Mouse (Mus musculus): ENCODE results near the gene Ctxn1. TPM values are rescaled to one million over a fixed set of nuclear protein-coding genes. Genes with fewer than 3 reads are reported as not detected.
A peak's percentile ranks its signal among the peaks of the same experiment; 100 is the strongest.

Gene Ctxn1
- polyA plus RNA-seq, 1 experiment from 2014 or later: 29.4 TPM

- Histone ChIP-seq H3K4me2 (ENCODE audit: low read length) (no peak overlapping the region), H3K4me1 (ENCODE audit: control insufficient read depth in 2 of 2, insufficient read depth in 2 of 2, low read length in 2 of 2) (peaks cover 0 to 3% of the 10 kb centered on the region in 2 experiments; a peak in 2 of 4 replicates), H3K27me3 (ENCODE audit: control insufficient read depth, insufficient read depth, low read length) (peaks cover 45% of the 10 kb centered on the region), H3K9ac (ENCODE audit: low read length) (no peak overlapping the region), H3K36me3 (ENCODE audit: control insufficient read depth, insufficient read depth, low read length) (no peaks in the 10 kb centered on the region), H3K27ac (replicated peaks in 1 of 2; ENCODE audit: control insufficient read depth in 1 of 2, insufficient read depth in 1 of 2, low read depth in 2 of 2, low read length in 2 of 2) (no peak overlapping the region), H3K9me3 (ENCODE audit: control insufficient read depth, low read length) (no peaks in the 10 kb centered on the region), H3K4me3 (ENCODE audit: control insufficient read depth in 1 of 2, insufficient read depth in 1 of 2, low read depth in 1 of 2, low read length in 2 of 2) (no peak overlapping the region)
- WGBS: 84% methylated on average over 3 of the region's 3 CpGs
- no peak for ATAC-seq (ENCODE audit: insufficient number of reproducible peaks, insufficient read depth, low FRiP score, low read depth)
Observed at GRCm38 (mm10) chr8:4219617-4220016, 39.5 kb downstream of the Ctxn1 start.

DNA sequence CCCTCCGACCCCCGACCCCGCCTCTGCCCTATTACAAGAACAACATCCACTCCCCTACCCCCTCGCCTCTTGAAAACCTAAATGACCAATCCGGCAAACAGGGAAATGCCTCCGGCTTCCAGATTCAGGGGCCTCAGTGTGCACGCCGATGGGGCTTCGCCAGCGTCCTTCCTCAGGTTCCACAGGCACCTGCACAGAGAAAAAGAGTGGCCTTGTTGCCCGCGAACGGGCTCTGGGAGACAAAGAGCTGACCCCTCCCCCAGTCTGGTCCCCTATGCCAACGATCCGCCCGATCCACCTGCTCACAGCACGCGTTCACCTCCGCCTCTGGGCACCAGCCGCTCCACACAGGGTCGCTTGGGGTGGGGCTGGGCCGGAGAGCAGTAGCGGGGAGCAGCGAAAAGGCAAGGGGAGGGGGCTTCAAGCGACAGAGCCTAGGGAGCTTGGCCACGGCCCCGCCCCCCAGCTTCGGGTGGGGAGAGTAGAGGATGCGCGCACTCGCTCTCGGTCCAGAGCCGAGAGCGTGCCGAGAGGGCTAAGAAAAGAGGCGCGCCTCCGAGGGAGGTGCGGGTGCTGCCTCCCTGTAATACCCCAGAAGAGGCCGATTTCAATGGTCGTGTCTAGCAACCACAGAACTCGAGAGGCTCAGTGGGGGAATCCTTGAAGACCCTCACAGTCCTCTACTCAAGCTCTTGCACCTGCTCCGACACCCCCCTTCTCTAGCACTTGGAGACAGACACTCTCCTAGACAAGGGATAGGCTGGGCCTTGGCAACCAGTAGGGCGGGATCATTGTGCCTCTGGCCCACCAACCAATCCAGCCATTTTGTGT, 42.1 kb downstream of the Ctxn1 start, which contains the start of gene Prr36:
Prr36 (minus strand) TSS at position 669 of the 831 bp plus-strand sequence.
- Histone ChIP-seq H3K9ac (ENCODE audit: low read length) (peak within 1 kb of the TSS; percentile 62), H3K36me3 (ENCODE audit: control insufficient read depth, insufficient read depth, low read length) (no peaks in the 10 kb centered on the region), H3K4me2 (ENCODE audit: low read length) (peak within 1 kb of the TSS; percentile 93), H3K4me3 (ENCODE audit: control insufficient read depth in 1 of 2, insufficient read depth in 1 of 2, low read depth in 1 of 2, low read length in 2 of 2) (peak within 1 kb of the TSS; percentile 52 to 59), H3K9me3 (ENCODE audit: control insufficient read depth, low read length) (no peaks in the 10 kb centered on the region), H3K27ac (replicated peaks in 1 of 2; ENCODE audit: control insufficient read depth in 1 of 2, insufficient read depth in 1 of 2, low read depth in 2 of 2, low read length in 2 of 2) (no peak within 1 kb of the TSS), H3K4me1 (ENCODE audit: control insufficient read depth in 2 of 2, insufficient read depth in 2 of 2, low read length in 2 of 2) (peaks cover 13 to 21% of the 10 kb centered on the region in 2 experiments), H3K27me3 (ENCODE audit: control insufficient read depth, insufficient read depth, low read length) (peaks cover 56% of the 10 kb centered on the region)
- 2% methylated on average over 44 of the region's 44 CpGs for WGBS
- ATAC-seq (ENCODE audit: insufficient number of reproducible peaks, insufficient read depth, low FRiP score, low read depth): 0 out of 2 replicates have a peak, but pooled peaks have one; percentile 14

DNA sequence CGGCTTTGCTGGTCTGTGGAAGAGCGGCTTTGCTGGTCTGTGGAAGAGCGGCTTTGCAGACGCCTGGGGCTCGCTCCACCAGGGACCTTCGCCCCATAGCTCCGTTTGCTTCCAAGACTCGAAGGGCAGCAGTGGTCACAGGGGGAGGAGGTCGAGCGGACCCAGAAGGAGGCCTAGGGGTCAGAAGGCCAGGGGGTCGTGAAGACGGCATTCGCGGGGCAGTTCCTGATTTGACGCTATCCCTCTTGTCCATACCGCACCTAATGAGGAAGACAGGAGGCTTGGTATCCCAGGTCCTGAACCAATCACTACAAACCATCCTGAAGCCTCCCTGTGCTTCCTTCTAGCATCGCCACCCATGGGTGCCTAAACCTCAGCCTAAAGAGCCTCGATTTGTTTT, 42.8 kb downstream of the Ctxn1 start:
- WGBS: 10% methylated on average over 18 of the region's 18 CpGs
- Histone ChIP-seq H3K27ac (replicated peaks in 1 of 2; ENCODE audit: control insufficient read depth in 1 of 2, insufficient read depth in 1 of 2, low read depth in 2 of 2, low read length in 2 of 2) (no peak overlapping the region), H3K36me3 (ENCODE audit: control insufficient read depth, insufficient read depth, low read length) (no peaks in the 10 kb centered on the region), H3K9me3 (ENCODE audit: control insufficient read depth, low read length) (no peaks in the 10 kb centered on the region), H3K9ac (ENCODE audit: low read length) (peak overlapping the region; percentile 62), H3K4me3 (ENCODE audit: control insufficient read depth in 1 of 2, insufficient read depth in 1 of 2, low read depth in 1 of 2, low read length in 2 of 2) (peak overlapping the region; percentile 1 to 52; a peak in 2 of 4 replicates), H3K27me3 (ENCODE audit: control insufficient read depth, insufficient read depth, low read length) (peaks cover 56% of the 10 kb centered on the region), H3K4me1 (ENCODE audit: control insufficient read depth in 2 of 2, insufficient read depth in 2 of 2, low read length in 2 of 2) (peaks cover 13 to 21% of the 10 kb centered on the region in 2 experiments), H3K4me2 (ENCODE audit: low read length) (peak overlapping the region; percentile 93)
- no peak for ATAC-seq (ENCODE audit: insufficient number of reproducible peaks, insufficient read depth, low FRiP score, low read depth)

DNA sequence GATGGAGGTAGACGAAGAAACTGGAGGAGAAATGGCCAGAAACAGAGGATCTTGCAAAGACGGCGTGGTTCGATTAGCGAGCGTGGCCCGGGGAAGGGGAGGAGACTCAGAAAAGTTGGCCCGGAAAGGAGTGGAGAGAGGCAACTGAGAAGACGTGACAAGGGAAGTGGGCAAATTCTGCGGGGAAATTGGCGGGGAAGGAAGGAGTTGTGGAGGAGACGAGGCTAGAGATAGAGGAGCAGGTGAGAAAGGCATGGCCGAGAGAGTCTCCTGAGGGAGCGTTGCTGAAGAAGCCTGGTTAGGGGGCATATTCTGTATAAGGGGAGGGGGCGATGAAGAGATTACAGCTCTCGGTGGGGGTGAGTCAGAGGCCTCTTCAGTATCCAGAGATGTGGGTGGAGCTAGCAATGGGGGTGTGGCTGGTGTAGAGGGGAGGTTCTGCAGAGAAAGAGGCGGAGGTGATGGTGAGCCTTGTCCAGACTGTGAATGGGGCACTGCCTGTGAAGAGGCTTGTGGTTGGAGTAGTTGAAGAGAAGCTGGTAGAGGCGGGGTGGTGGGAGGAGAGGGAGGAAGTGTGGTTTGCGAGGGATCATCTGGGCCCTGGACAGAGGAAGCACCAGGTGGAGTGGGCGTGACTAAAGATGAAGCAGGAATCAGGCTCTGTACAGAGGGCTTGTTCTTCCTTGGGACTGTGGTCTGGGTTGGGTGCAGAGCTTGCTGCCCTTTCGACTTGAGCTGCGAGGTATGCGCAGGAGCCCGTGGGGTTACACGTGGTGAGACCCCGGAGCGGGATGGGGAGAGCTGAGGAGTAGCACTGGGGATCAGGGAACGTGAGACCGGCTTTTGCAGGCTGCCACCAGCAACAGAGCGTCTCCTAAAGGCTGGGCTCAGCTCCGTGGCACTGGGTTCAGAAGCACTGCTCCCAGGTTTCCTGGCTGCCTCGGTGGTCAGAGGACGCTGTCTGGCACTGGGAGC, 44.8 kb downstream of the Ctxn1 start:
- Histone ChIP-seq H3K36me3 (ENCODE audit: control insufficient read depth, insufficient read depth, low read length) (no peaks in the 10 kb centered on the region), H3K9me3 (ENCODE audit: control insufficient read depth, low read length) (no peaks in the 10 kb centered on the region), H3K27me3 (ENCODE audit: control insufficient read depth, insufficient read depth, low read length) (peaks cover 53% of the 10 kb centered on the region), H3K9ac (ENCODE audit: low read length) (peak overlapping the region; percentile 30; the same call in 1 of the 2 replicates), H3K4me2 (ENCODE audit: low read length) (peak overlapping the region; percentile 75), H3K4me1 (ENCODE audit: control insufficient read depth in 2 of 2, insufficient read depth in 2 of 2, low read length in 2 of 2) (peaks cover 13 to 21% of the 10 kb centered on the region in 2 experiments), H3K4me3 (ENCODE audit: control insufficient read depth in 1 of 2, insufficient read depth in 1 of 2, low read depth in 1 of 2, low read length in 2 of 2) (peak overlapping the region; percentile 35 to 45), H3K27ac (replicated peaks in 1 of 2; ENCODE audit: control insufficient read depth in 1 of 2, insufficient read depth in 1 of 2, low read depth in 2 of 2, low read length in 2 of 2) (no peak overlapping the region)
- ATAC-seq (ENCODE audit: insufficient number of reproducible peaks, insufficient read depth, low FRiP score, low read depth): peak; percentile 45; the same call in 1 of the 2 replicates
- 4% methylated on average over 33 of the region's 33 CpGs for WGBS

GRCm38 (mm10) chr8:4213210-4214005, 45.7 kb downstream of the Ctxn1 start:
- H3K27ac ChIP-seq (replicated peaks in 1 of 2; ENCODE audit: control insufficient read depth in 1 of 2, insufficient read depth in 1 of 2, low read depth in 2 of 2, low read length in 2 of 2): no peak overlapping the region
- H3K27me3 ChIP-seq (ENCODE audit: control insufficient read depth, insufficient read depth, low read length): peaks cover 52% of the 10 kb centered on the region
- peak overlapping the region; percentile 75 for H3K4me2 ChIP-seq (ENCODE audit: low read length)
- H3K9ac ChIP-seq (ENCODE audit: low read length): peak overlapping the region; percentile 41
- WGBS: 2% methylated on average over 18 of the region's 18 CpGs
- H3K9me3 ChIP-seq (ENCODE audit: control insufficient read depth, low read length): no peaks in the 10 kb centered on the region
- H3K4me1 ChIP-seq (ENCODE audit: control insufficient read depth in 2 of 2, insufficient read depth in 2 of 2, low read length in 2 of 2): peaks cover 13 to 21% of the 10 kb centered on the region in 2 experiments
- H3K4me3 ChIP-seq (ENCODE audit: control insufficient read depth in 1 of 2, insufficient read depth in 1 of 2, low read depth in 1 of 2, low read length in 2 of 2): peak overlapping the region; percentile 35 to 45
- no peaks in the 10 kb centered on the region for H3K36me3 ChIP-seq (ENCODE audit: control insufficient read depth, insufficient read depth, low read length)
- no peak; the same call in 1 of the 2 replicates for ATAC-seq (ENCODE audit: insufficient number of reproducible peaks, insufficient read depth, low FRiP score, low read depth)

DNA sequence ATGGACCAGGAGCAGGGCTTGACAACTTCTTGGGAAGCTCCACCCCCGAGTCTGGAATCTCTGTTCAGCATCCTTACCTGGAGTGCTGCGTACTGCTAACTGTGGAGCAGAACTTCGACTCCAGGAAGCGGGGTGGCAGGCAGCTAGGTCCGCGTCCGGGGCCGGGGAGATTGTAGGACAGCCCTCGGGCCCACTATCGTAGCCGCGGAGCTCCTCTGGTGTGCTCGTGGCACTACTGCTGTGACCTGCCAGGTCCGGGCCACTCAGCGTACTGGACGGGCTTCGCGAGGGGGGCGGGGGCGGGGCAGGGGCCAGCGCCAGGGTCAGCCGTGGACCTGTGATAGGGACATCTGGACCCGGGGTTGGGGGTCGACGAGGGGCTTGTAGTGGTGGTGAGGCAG, 46.3 kb downstream of the Ctxn1 start:
- H3K9me3 ChIP-seq (ENCODE audit: control insufficient read depth, low read length): no peaks in the 10 kb centered on the region
- no peak for ATAC-seq (ENCODE audit: insufficient number of reproducible peaks, insufficient read depth, low FRiP score, low read depth)
- no peaks in the 10 kb centered on the region for H3K36me3 ChIP-seq (ENCODE audit: control insufficient read depth, insufficient read depth, low read length)
- peak overlapping the region; percentile 41 for H3K9ac ChIP-seq (ENCODE audit: low read length)
- H3K27ac ChIP-seq (replicated peaks in 1 of 2; ENCODE audit: control insufficient read depth in 1 of 2, insufficient read depth in 1 of 2, low read depth in 2 of 2, low read length in 2 of 2): no peak overlapping the region
- H3K4me3 ChIP-seq (ENCODE audit: control insufficient read depth in 1 of 2, insufficient read depth in 1 of 2, low read depth in 1 of 2, low read length in 2 of 2): peak overlapping the region; percentile 35 to 45; a peak in 3 of 4 replicates
- 2% methylated on average over 25 of the region's 25 CpGs for WGBS
- peak overlapping the region; percentile 75 for H3K4me2 ChIP-seq (ENCODE audit: low read length)
- H3K27me3 ChIP-seq (ENCODE audit: control insufficient read depth, insufficient read depth, low read length): peaks cover 46% of the 10 kb centered on the region
- H3K4me1 ChIP-seq (ENCODE audit: control insufficient read depth in 2 of 2, insufficient read depth in 2 of 2, low read length in 2 of 2): peaks cover 13 to 21% of the 10 kb centered on the region in 2 experiments
